Mouse (Mus musculus) stomach, embryonic 14.5 days (tissue): Measurements from ENCODE around the gene Gm26741. TPM values are rescaled to one million over a fixed set of nuclear protein-coding genes. Genes with fewer than 3 reads are reported as not detected.

Experiments
- ATAC-seq: fragments of 200-750 bp; cut with Nextera tagmentation; 2 replicates; pipeline ENCODE4 v1.8.0; 2017; ENCODE audit warnings: low read depth, moderate TSS enrichment; ENCODE audit not compliant: insufficient number of reproducible peaks, insufficient read depth, low FRiP score
- H3K27ac ChIP-seq: fragments of 300-500 bp; sonication (generic); 2 replicates; pipeline ENCODE4 v1.5.1; 2014; ENCODE audit warnings: mild to moderate bottlenecking, low read length, moderate library complexity, mixed read lengths
- H3K27me3 ChIP-seq: fragments of 300-500 bp; sonication (generic); 2 replicates; pipeline ENCODE4 v1.6.1; 2014; ENCODE audit warnings: low read length, control low read depth, mixed read lengths; ENCODE audit not compliant: control insufficient read depth, insufficient read depth
- H3K36me3 ChIP-seq: fragments of 300-500 bp; sonication (generic); 2 replicates; pipeline ENCODE4 v1.6.1; 2014; ENCODE audit warnings: mild to moderate bottlenecking, control low read depth, low read length, moderate library complexity, mixed read lengths; ENCODE audit not compliant: control insufficient read depth, insufficient read depth
- H3K4me1 ChIP-seq: fragments of 300-500 bp; sonication (generic); 2 replicates; pipeline ENCODE4 v1.6.1; 2014; ENCODE audit warnings: low read length, control low read depth, mixed read lengths; ENCODE audit not compliant: control insufficient read depth, insufficient read depth
- H3K4me2 ChIP-seq: fragments of 300-500 bp; sonication (generic); replicated peaks from 2 replicates; pipeline ENCODE4 v1.6.1; 2014; ENCODE audit warnings: low read depth, low read length, control low read depth
- H3K4me3 ChIP-seq: fragments of 300-500 bp; sonication (generic); 2 replicates; pipeline ENCODE4 v1.5.1; 2014; ENCODE audit warnings: low read depth, low read length, control low read depth
- H3K9ac ChIP-seq: fragments of 300-500 bp; sonication (generic); replicated peaks from 2 replicates; pipeline ENCODE4 v1.6.1; 2014; ENCODE audit warnings: low read depth, mild to moderate bottlenecking, control low read depth, low read length, moderate library complexity, mixed read lengths
- H3K9me3 ChIP-seq: fragments of 300-500 bp; sonication (generic); 2 replicates; pipeline ENCODE4 v1.6.1; 2016; ENCODE audit warnings: low read depth, low read length, control low read depth; ENCODE audit not compliant: control insufficient read depth
- WGBS: fragments of 180-500 bp; shearing (Covaris S2); extraction: QIAGEN DNeasy Blood & Tissue Kit; methylation state at CpG from one replicate; pipeline ENCODE4 v1.1.7; 2014; 5-methylcytosine and 5-hydroxymethylcytosine counted together
- polyA plus RNA-seq: library from polyadenylated mRNA; unstranded; fragments of >200 nt; fragmentation: Nextera tagmentation; extraction: Ambion mirVana; gene quantifications from 2 replicates; pipeline ENCODE4 v1.2.1, GENCODE M21; 2014

Gm26741 gene
- polyA plus RNA-seq, 1 experiment from 2014 or later: not detected

DNA sequence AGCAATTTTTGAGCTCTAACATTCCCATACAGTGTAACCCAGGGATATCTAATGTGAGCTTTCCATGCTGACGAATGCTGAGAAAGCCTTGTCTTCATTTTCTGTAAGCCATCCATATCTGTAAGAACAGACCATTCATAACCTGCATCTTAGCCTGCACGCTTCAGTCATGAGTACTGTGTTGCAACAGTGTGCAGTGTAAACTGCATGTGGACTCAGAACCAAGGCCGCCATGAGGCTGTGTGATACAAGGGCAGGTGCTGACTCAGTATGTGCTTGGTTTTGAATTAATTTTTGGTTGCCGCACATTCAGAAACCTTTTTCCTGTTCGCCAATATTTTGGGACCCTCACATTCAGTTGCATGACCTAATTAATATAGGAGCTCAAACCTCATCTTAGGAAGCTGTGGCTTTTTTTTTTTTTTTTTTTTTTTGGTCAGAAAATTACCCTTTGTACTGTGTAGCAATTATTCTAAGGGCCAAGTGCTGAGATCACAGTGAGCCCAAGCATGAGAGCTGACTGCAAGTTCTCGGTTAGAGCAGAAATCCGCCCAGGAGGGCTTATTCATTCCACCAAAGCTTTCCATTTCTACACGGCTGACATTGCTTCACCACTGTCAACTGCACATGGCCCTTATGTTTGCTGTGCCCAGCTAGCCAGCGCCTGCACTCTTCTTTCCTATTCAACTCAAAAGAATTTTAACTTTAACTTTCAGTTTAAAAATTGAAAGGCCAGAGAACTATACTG lies 2.5 kb downstream of the Gm26741 start:
- H3K9ac ChIP-seq: no peak overlapping the region
- no peak for ATAC-seq
- 91% methylated on average over 9 of the region's 9 CpGs for WGBS

GRCm38 (mm10) chr10:52368376-52368775 lies 9.8 kb downstream of the Gm26741 start:
- no peak overlapping the region for H3K4me2 ChIP-seq
- H3K27ac ChIP-seq: no peak overlapping the region
- no peaks in the 10 kb centered on the region for H3K9me3 ChIP-seq
- H3K36me3 ChIP-seq: no peaks in the 10 kb centered on the region; the same call in 1 of the 2 replicates
- WGBS: 90% methylated on average over 4 of the region's 4 CpGs
- no peaks in the 10 kb centered on the region for H3K27me3 ChIP-seq
- no peaks in the 10 kb centered on the region for H3K4me1 ChIP-seq
- no peak overlapping the region for H3K4me3 ChIP-seq
- H3K9ac ChIP-seq: no peak overlapping the region
- ATAC-seq: no peak

More for the DNA sequence above, 2.5 kb downstream of the Gm26741 start:
- no peaks in the 10 kb centered on the region for H3K27me3 ChIP-seq
- no peaks in the 10 kb centered on the region for H3K9me3 ChIP-seq
- H3K4me3 ChIP-seq: no peak overlapping the region
- H3K36me3 ChIP-seq: peaks cover 2% of the 10 kb centered on the region; the same call in 1 of the 2 replicates
- H3K4me1 ChIP-seq: no peaks in the 10 kb centered on the region
- H3K4me2 ChIP-seq: no peak overlapping the region
- H3K27ac ChIP-seq: no peak overlapping the region

DNA sequence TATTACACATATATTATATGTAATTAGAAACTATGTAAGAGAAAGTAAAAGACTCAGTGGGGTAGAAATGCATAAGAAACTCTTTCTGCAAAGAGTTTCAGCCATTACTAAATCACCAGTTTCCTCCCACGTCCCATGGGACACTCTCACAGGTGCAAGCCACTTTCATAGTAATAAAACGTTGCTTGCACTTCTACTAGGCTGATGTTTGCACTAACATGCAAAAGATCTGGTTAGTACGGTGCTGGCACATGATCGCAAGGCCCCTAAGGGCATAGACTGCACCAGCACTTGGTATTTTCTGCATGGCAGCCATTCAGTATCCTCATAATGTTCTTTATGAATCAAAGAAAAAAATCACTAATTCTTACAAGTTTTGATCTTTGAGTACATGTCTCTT lies 15.3 kb downstream of the Gm26741 start:
- Histone ChIP-seq H3K27me3 (no peaks in the 10 kb centered on the region), H3K4me2 (no peak overlapping the region), H3K4me1 (no peaks in the 10 kb centered on the region), H3K4me3 (no peak overlapping the region), H3K9me3 (no peaks in the 10 kb centered on the region), H3K9ac (no peak overlapping the region), H3K27ac (no peak overlapping the region), H3K36me3 (no peaks in the 10 kb centered on the region)
- WGBS: 83% methylated on average over 4 of the region's 4 CpGs
- no peak for ATAC-seq

GRCm38 (mm10) chr10:52374651-52375050 lies 16.1 kb downstream of the Gm26741 start:
- Histone ChIP-seq H3K27me3 (no peaks in the 10 kb centered on the region), H3K9me3 (no peaks in the 10 kb centered on the region), H3K9ac (no peak overlapping the region), H3K4me3 (no peak overlapping the region), H3K36me3 (no peaks in the 10 kb centered on the region), H3K4me1 (0 out of 2 replicates have a peak, but pooled peaks cover 2% of the 10 kb centered on the region), H3K27ac (no peak overlapping the region), H3K4me2 (no peak overlapping the region)
- no peak for ATAC-seq

DNA sequence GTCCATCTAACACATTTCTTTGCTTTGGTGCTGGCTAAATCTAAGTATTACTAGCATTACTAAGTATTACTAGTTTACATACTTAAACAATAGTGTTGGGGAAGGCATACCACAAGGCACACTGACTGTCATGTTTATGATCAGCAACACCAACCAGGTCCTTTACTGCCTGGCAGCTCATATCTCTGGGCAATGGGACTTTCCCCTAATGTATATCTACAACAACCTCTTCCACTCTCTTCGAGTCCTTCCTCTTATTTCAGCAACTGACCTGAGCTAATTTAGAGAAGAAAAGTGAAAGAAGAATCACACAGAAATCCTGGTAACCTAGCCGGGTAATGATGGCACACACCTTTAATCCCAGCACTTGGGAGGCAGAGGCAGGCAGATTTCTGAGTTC lies 17.9 kb downstream of the Gm26741 start:
- H3K36me3 ChIP-seq: no peaks in the 10 kb centered on the region
- no peaks in the 10 kb centered on the region for H3K27me3 ChIP-seq
- no peak overlapping the region for H3K27ac ChIP-seq
- 0 out of 2 replicates have a peak, but pooled peaks cover 3% of the 10 kb centered on the region for H3K4me1 ChIP-seq
- H3K9me3 ChIP-seq: no peaks in the 10 kb centered on the region
- no peak overlapping the region for H3K4me3 ChIP-seq
- H3K4me2 ChIP-seq: no peak overlapping the region
- ATAC-seq: no peak
- H3K9ac ChIP-seq: no peak overlapping the region
- 81% methylated on average over 2 of the region's 2 CpGs for WGBS

DNA sequence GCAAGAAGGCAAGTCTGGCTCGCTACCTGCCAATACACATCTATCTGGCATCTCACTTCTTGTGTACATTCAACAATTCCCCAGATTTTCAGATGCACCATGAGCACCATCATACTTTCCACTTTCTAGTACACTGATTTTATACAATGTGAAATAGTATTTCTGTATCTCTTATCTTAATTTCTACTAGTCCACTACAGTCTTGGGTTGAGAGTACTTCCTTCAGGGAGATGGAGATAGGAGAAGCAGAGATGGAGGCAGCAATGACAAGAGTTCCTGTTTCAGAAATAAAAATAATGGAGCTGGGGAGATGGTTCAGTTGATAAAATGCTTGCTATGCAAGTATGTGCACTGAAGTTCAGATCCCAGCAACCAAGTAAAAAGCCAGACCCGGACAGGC lies 19.2 kb downstream of the Gm26741 start:
- no peaks in the 10 kb centered on the region for H3K36me3 ChIP-seq
- H3K4me1 ChIP-seq: 0 out of 2 replicates have a peak, but pooled peaks cover 3% of the 10 kb centered on the region
- H3K9me3 ChIP-seq: no peaks in the 10 kb centered on the region
- H3K9ac ChIP-seq: no peak overlapping the region
- 92% methylated on average over 2 of the region's 2 CpGs for WGBS
- H3K4me3 ChIP-seq: no peak overlapping the region
- no peak overlapping the region for H3K27ac ChIP-seq
- H3K27me3 ChIP-seq: no peaks in the 10 kb centered on the region
- no peak for ATAC-seq
- no peak overlapping the region for H3K4me2 ChIP-seq

DNA sequence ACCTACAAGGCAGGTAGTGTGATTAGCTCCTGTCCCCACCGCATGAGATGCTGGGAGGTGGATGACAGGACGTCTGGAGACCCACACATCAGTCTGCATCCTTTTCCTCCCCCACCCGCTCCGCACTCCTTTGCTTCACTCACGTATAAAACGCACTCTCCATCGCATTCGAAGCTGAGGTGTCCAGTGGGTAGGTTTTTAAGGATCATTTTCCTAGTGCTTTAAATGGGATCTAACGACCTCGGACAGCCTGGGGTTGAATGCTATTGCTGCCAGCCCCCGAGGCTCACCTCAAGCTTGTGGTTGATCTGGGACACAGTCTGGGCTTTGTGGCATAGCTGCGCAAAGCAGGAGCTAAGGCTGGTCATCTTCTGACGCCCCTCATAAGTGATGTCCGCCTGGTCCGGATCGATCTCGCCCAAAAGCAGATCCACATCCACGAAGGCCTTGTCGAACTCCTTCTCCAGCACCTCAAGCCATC lies 22.8 kb downstream of the Gm26741 start:
- ATAC-seq: peak; percentile 19; the same call in 1 of the 2 replicates
- Histone ChIP-seq H3K36me3 (no peaks in the 10 kb centered on the region), H3K4me3 (peak overlapping the region; percentile 90), H3K27me3 (no peaks in the 10 kb centered on the region), H3K27ac (peak overlapping the region; percentile 93), H3K9ac (peak overlapping the region; percentile 88), H3K9me3 (no peaks in the 10 kb centered on the region), H3K4me1 (0 out of 2 replicates have a peak, but pooled peaks cover 3% of the 10 kb centered on the region), H3K4me2 (peak overlapping the region; percentile 54)
- WGBS: under 1% methylated on average over 19 of the region's 19 CpGs

GRCm38 (mm10) chr10:52381845-52382591 lies 23.5 kb downstream of the Gm26741 start, which contains the start of gene Gopc:
Gene Gopc (minus strand): TSS chr10:52382124.
- Histone ChIP-seq H3K4me1 (0 out of 2 replicates have a peak, but pooled peaks cover 3% of the 10 kb centered on the region), H3K4me3 (peak within 1 kb of the TSS; percentile 90), H3K27me3 (no peaks in the 10 kb centered on the region), H3K9me3 (no peaks in the 10 kb centered on the region), H3K9ac (peak within 1 kb of the TSS; percentile 88), H3K36me3 (no peaks in the 10 kb centered on the region), H3K4me2 (peak within 1 kb of the TSS; percentile 69), H3K27ac (peak within 1 kb of the TSS; percentile 93)
- ATAC-seq: peak; percentile 98
- under 1% methylated on average over 65 of the region's 71 CpGs for WGBS
